Mouse (Mus musculus): ENCODE results near the gene Apex1. TPM values are rescaled to one million over a fixed set of nuclear protein-coding genes. Genes with fewer than 3 reads are reported as not detected.
"Not testable (repeated sequence)": the region's sequence is repeated elsewhere in the genome, so short reads cannot be mapped to it uniquely, and the experiment has no call there.

The Apex1 gene
- polyA plus RNA-seq, 1 experiment from 2014 or later: 71.0 TPM

GRCm38 (mm10) chr14:50969041-50969440, 44.3 kb downstream of the Apex1 start:
- no peaks in the 10 kb centered on the region for H3K36me3 ChIP-seq (ENCODE audit: control insufficient read depth, insufficient read depth)
- no peak for ATAC-seq
- WGBS: 33% methylated on average over 1 of the region's 1 CpGs

GRCm38 (mm10) chr14:50969558-50970544, 45.1 kb downstream of the Apex1 start:
- no peaks in the 10 kb centered on the region for H3K27me3 ChIP-seq (replicated peaks; ENCODE audit: control insufficient read depth, insufficient read depth, low read length)
- H3K27ac ChIP-seq (ENCODE audit: low read depth, low read length): no peak overlapping the region
- H3K9me3 ChIP-seq (ENCODE audit: control insufficient read depth): no peaks in the 10 kb centered on the region
- no peak overlapping the region for H3K4me2 ChIP-seq (replicated peaks; ENCODE audit: low read depth)
- ATAC-seq: no peak
- WGBS: 56% methylated on average over 12 of the region's 12 CpGs
- no peak overlapping the region for H3K4me3 ChIP-seq (ENCODE audit: low read depth, low read length)
- no peaks in the 10 kb centered on the region for H3K36me3 ChIP-seq (ENCODE audit: control insufficient read depth, insufficient read depth)
- H3K4me1 ChIP-seq (replicated peaks; ENCODE audit: control insufficient read depth, insufficient read depth, low read length): no peaks in the 10 kb centered on the region
- no peak for TF ChIP-seq CTCF (IDR thresholded peaks at IDR 0.05; ENCODE audit: low read depth)
- H3K9ac ChIP-seq (ENCODE audit: low read depth, low read length): no peak overlapping the region

More at GRCm38 (mm10) chr14:50969041-50969440, 44.3 kb downstream of the Apex1 start:
- Histone ChIP-seq H3K9me3 (ENCODE audit: control insufficient read depth) (no peaks in the 10 kb centered on the region), H3K9ac (ENCODE audit: low read depth, low read length) (no peak overlapping the region), H3K27ac (ENCODE audit: low read depth, low read length) (no peak overlapping the region), H3K4me2 (replicated peaks; ENCODE audit: low read depth) (no peak overlapping the region), H3K4me1 (replicated peaks; ENCODE audit: control insufficient read depth, insufficient read depth, low read length) (no peaks in the 10 kb centered on the region), H3K27me3 (replicated peaks; ENCODE audit: control insufficient read depth, insufficient read depth, low read length) (no peaks in the 10 kb centered on the region), H3K4me3 (ENCODE audit: low read depth, low read length) (no peak overlapping the region)
- no peak for TF ChIP-seq CTCF (IDR thresholded peaks at IDR 0.05; ENCODE audit: low read depth)

- no peaks in the 10 kb centered on the region for H3K9me3 ChIP-seq (ENCODE audit: control insufficient read depth)
- no peak overlapping the region; the same call in 1 of the 2 replicates for H3K9ac ChIP-seq (ENCODE audit: low read depth, low read length)
- H3K36me3 ChIP-seq (ENCODE audit: control insufficient read depth, insufficient read depth): no peaks in the 10 kb centered on the region
- ATAC-seq: no peak
- H3K27ac ChIP-seq (ENCODE audit: low read depth, low read length): no peak overlapping the region
- no peaks in the 10 kb centered on the region for H3K27me3 ChIP-seq (replicated peaks; ENCODE audit: control insufficient read depth, insufficient read depth, low read length)
- no peak overlapping the region for H3K4me2 ChIP-seq (replicated peaks; ENCODE audit: low read depth)
- WGBS: 52% methylated on average over 1 of the region's 1 CpGs
- no peaks in the 10 kb centered on the region for H3K4me1 ChIP-seq (replicated peaks; ENCODE audit: control insufficient read depth, insufficient read depth, low read length)
- TF ChIP-seq CTCF (IDR thresholded peaks at IDR 0.05; ENCODE audit: low read depth): no peak
- no peak overlapping the region for H3K4me3 ChIP-seq (ENCODE audit: low read depth, low read length)
Measured at GRCm38 (mm10) chr14:50970822-50971221, 46.1 kb downstream of the Apex1 start.

GRCm38 (mm10) chr14:50973054-50973453, 48.3 kb downstream of the Apex1 start:
- H3K4me2 ChIP-seq (replicated peaks; ENCODE audit: low read depth); H3K4me3 ChIP-seq (ENCODE audit: low read depth, low read length); H3K27me3 ChIP-seq (replicated peaks; ENCODE audit: control insufficient read depth, insufficient read depth, low read length); ATAC-seq; H3K36me3 ChIP-seq (ENCODE audit: control insufficient read depth, insufficient read depth); H3K9me3 ChIP-seq (ENCODE audit: control insufficient read depth); H3K27ac ChIP-seq (ENCODE audit: low read depth, low read length); H3K9ac ChIP-seq (ENCODE audit: low read depth, low read length); H3K4me1 ChIP-seq (replicated peaks; ENCODE audit: control insufficient read depth, insufficient read depth, low read length): not testable (repeated sequence)
- WGBS: 94% methylated on average over 5 of the region's 5 CpGs

- Histone ChIP-seq H3K27ac (ENCODE audit: low read depth, low read length) (no peak overlapping the region), H3K36me3 (ENCODE audit: control insufficient read depth, insufficient read depth) (no peaks in the 10 kb centered on the region), H3K27me3 (replicated peaks; ENCODE audit: control insufficient read depth, insufficient read depth, low read length) (no peaks in the 10 kb centered on the region), H3K9ac (ENCODE audit: low read depth, low read length) (no peak overlapping the region), H3K9me3 (ENCODE audit: control insufficient read depth) (no peaks in the 10 kb centered on the region), H3K4me2 (replicated peaks; ENCODE audit: low read depth) (no peak overlapping the region), H3K4me1 (replicated peaks; ENCODE audit: control insufficient read depth, insufficient read depth, low read length) (no peaks in the 10 kb centered on the region), H3K4me3 (ENCODE audit: low read depth, low read length) (no peak overlapping the region)
- 25% methylated on average over 4 of the region's 4 CpGs for WGBS
- no peak for ATAC-seq
- no peak for TF ChIP-seq CTCF (IDR thresholded peaks at IDR 0.05; ENCODE audit: low read depth)
Measured at GRCm38 (mm10) chr14:50973700-50974099, 48.9 kb downstream of the Apex1 start.

- Histone ChIP-seq H3K9ac (ENCODE audit: low read depth, low read length) (no peak overlapping the region), H3K4me1 (replicated peaks; ENCODE audit: control insufficient read depth, insufficient read depth, low read length) (no peaks in the 10 kb centered on the region), H3K27me3 (replicated peaks; ENCODE audit: control insufficient read depth, insufficient read depth, low read length) (no peaks in the 10 kb centered on the region), H3K9me3 (ENCODE audit: control insufficient read depth) (no peaks in the 10 kb centered on the region), H3K36me3 (ENCODE audit: control insufficient read depth, insufficient read depth) (no peaks in the 10 kb centered on the region), H3K4me3 (ENCODE audit: low read depth, low read length) (no peak overlapping the region), H3K27ac (ENCODE audit: low read depth, low read length) (no peak overlapping the region), H3K4me2 (replicated peaks; ENCODE audit: low read depth) (no peak overlapping the region)
- WGBS: 63% methylated on average over 5 of the region's 5 CpGs
- no peak for ATAC-seq
- no peak for TF ChIP-seq CTCF (IDR thresholded peaks at IDR 0.05; ENCODE audit: low read depth)
Measured at GRCm38 (mm10) chr14:50975001-50975400, 50.2 kb downstream of the Apex1 start.

Measured in intestine, postnatal 0 days (tissue).